Mouse (Mus musculus) CH12F3 (cell line): Measurements from ENCODE around the gene Trpm3.
"Not testable (repeated sequence)": the region's sequence is repeated elsewhere in the genome, so short reads cannot be mapped to it uniquely, and the experiment has no call there.

Source experiments
- in situ Hi-C: fragments of 300-500 bp; cut with MboI; formaldehyde crosslinking; loops from 2 replicates; pipeline ENCODE4 v1.14.3; 2020; ENCODE audit warnings: low sequenced_read_pairs

Gene Trpm3

GRCm38 (mm10) chr19:23018186-23018727 lies 879.4 kb downstream of the Trpm3 start:
- in situ Hi-C loops, result no loop called here

GRCm38 (mm10) chr19:23022902-23023301 lies 884.1 kb downstream of the Trpm3 start:
- in situ Hi-C loops, result no loop called here

- in situ Hi-C loops, result no loop called here
These were observed 884.6 kb downstream of the Trpm3 start for GRCm38 (mm10) chr19:23023316-23023960.

- in situ Hi-C loops, result no loop called here
These were observed 886.0 kb downstream of the Trpm3 start for GRCm38 (mm10) chr19:23024821-23025220.

GRCm38 (mm10) chr19:23026427-23026826 lies 887.6 kb downstream of the Trpm3 start:
- in situ Hi-C loops, result no loop called here

- in situ Hi-C loops, result no loop called here
These were observed 889.4 kb downstream of the Trpm3 start for GRCm38 (mm10) chr19:23028283-23028682.

- in situ Hi-C loops, result not testable (repeated sequence)
These were observed 894.5 kb downstream of the Trpm3 start for GRCm38 (mm10) chr19:23033343-23033742.

- in situ Hi-C loops, result no loop called here
These were observed 895.3 kb downstream of the Trpm3 start for GRCm38 (mm10) chr19:23034117-23034516.

GRCm38 (mm10) chr19:23034933-23035332 lies 896.1 kb downstream of the Trpm3 start:
- in situ Hi-C loops, result no loop called here

GRCm38 (mm10) chr19:23035786-23036185 lies 896.9 kb downstream of the Trpm3 start:
- in situ Hi-C loops, result no loop called here

- in situ Hi-C loops, result no loop called here
These were observed 898.1 kb downstream of the Trpm3 start for GRCm38 (mm10) chr19:23036782-23037477.

GRCm38 (mm10) chr19:23037499-23037898 lies 898.7 kb downstream of the Trpm3 start:
- in situ Hi-C loops, result no loop called here

- in situ Hi-C loops, result no loop called here
These were observed 899.5 kb downstream of the Trpm3 start for GRCm38 (mm10) chr19:23038321-23038720.

GRCm38 (mm10) chr19:23041483-23042167 lies 902.8 kb downstream of the Trpm3 start:
- in situ Hi-C loops, result no loop called here

GRCm38 (mm10) chr19:23042168-23042733 lies 903.4 kb downstream of the Trpm3 start:
- in situ Hi-C loops, result no loop called here

- in situ Hi-C loops, result no loop called here
These were observed 904.9 kb downstream of the Trpm3 start for GRCm38 (mm10) chr19:23043699-23044098.
